Mouse (Mus musculus) liver, postnatal 0 days (tissue): ENCODE measurements around the gene Ift88. TPM values are rescaled to one million over a fixed set of nuclear protein-coding genes. Genes with fewer than 3 reads are reported as not detected.

Source experiments
- ATAC-seq: fragments of 200-750 bp; cut with Nextera tagmentation; 2 replicates; pipeline ENCODE4 v1.8.0; 2017; ENCODE audit warnings: mild to moderate bottlenecking, moderate library complexity
- DNase-seq: peaks from one replicate; pipeline ENCODE4 v3.0.0-alpha.2; 2016
- H3K27ac ChIP-seq: fragments of 300-500 bp; sonication (generic); 2 replicates; pipeline ENCODE4 v1.5.1; 2014; ENCODE audit warnings: antibody characterized with exemption, moderate library complexity, mild to moderate bottlenecking, low read depth
- H3K27me3 ChIP-seq: fragments of 300-500 bp; sonication (generic); 2 replicates; pipeline ENCODE4 v1.6.1; 2014; ENCODE audit warnings: low read length, control low read depth, mixed read lengths; ENCODE audit not compliant: insufficient read depth
- H3K36me3 ChIP-seq: fragments of 300-500 bp; sonication (generic); replicated peaks from 2 replicates; pipeline ENCODE4 v1.6.1; 2014; ENCODE audit warnings: mild to moderate bottlenecking, control low read depth, low read length, moderate library complexity, mixed read lengths; ENCODE audit not compliant: insufficient read depth
- H3K4me1 ChIP-seq: fragments of 300-500 bp; sonication (generic); 2 replicates; pipeline ENCODE4 v1.6.1; 2014; ENCODE audit warnings: antibody characterized with exemption, mild to moderate bottlenecking, control low read depth; ENCODE audit not compliant: insufficient read depth
- H3K4me2 ChIP-seq: fragments of 300-500 bp; sonication (generic); 2 replicates; pipeline ENCODE4 v1.6.1; 2014; ENCODE audit warnings: low read depth, mild to moderate bottlenecking, low read length, moderate library complexity, mixed read lengths
- H3K4me3 ChIP-seq: fragments of 300-500 bp; sonication (generic); 2 replicates; pipeline ENCODE4 v1.5.1; 2014; ENCODE audit warnings: low read depth, low read length
- H3K9ac ChIP-seq: fragments of 300-500 bp; sonication (generic); replicated peaks from 2 replicates; pipeline ENCODE4 v1.6.1; 2014; ENCODE audit warnings: mild to moderate bottlenecking, moderate library complexity
- H3K9me3 ChIP-seq: fragments of 300-500 bp; sonication (generic); 2 replicates; pipeline ENCODE4 v1.6.1; 2016; ENCODE audit warnings: mild to moderate bottlenecking, control low read depth, low read length, mixed read lengths
- CTCF ChIP-seq: sonication (generic); IDR thresholded peaks from 2 replicates; pipeline ENCODE4 v1.5.1; 2016; ENCODE audit warnings: antibody characterized with exemption, low read depth
- EP300 ChIP-seq: IDR thresholded peaks from 2 replicates; pipeline ENCODE4 v1.6.1; 2016; ENCODE audit warnings: antibody characterized with exemption, low read depth, mild to moderate bottlenecking
- WGBS: fragments of 180-500 bp; shearing (Covaris S2); extraction: QIAGEN DNeasy Blood & Tissue Kit; methylation state at CpG from one replicate; pipeline ENCODE4 v1.1.7; 2014; ENCODE audit not compliant: insufficient replicate concordance; 5-methylcytosine and 5-hydroxymethylcytosine counted together
- polyA plus RNA-seq: library from polyadenylated mRNA; unstranded; fragments of >200 nt; fragmentation: Nextera tagmentation; extraction: Ambion mirVana; gene quantifications from 2 replicates; pipeline ENCODE4 v1.2.1, GENCODE M21; 2015

The Ift88 gene
- polyA plus RNA-seq, 1 experiment from 2014 or later, result 2.4 TPM

- Histone ChIP-seq H3K27ac (no peak overlapping the region), H3K36me3 (no peaks in the 10 kb centered on the region), H3K4me1 (no peaks in the 10 kb centered on the region), H3K9me3 (no peaks in the 10 kb centered on the region), H3K9ac (no peak overlapping the region), H3K27me3 (no peaks in the 10 kb centered on the region), H3K4me2 (no peak overlapping the region), H3K4me3 (no peak overlapping the region)
- ATAC-seq (no peak), DNase-seq (no peak)
- TF ChIP-seq CTCF, result no peak
- no peak for TF ChIP-seq EP300
- 78% methylated on average over 6 of the region's 6 CpGs for WGBS
These were observed 91.4 kb downstream of the Ift88 start for GRCm38 (mm10) chr14:57515156-57515762.

GRCm38 (mm10) chr14:57517001-57517400 lies 93.1 kb downstream of the Ift88 start:
- H3K27me3 ChIP-seq, result no peaks in the 10 kb centered on the region
- TF ChIP-seq EP300, result no peak
- no peak for TF ChIP-seq CTCF
- H3K36me3 ChIP-seq, result no peaks in the 10 kb centered on the region
- WGBS, result 83% methylated on average over 7 of the region's 7 CpGs
- no peak overlapping the region for H3K4me3 ChIP-seq
- H3K4me2 ChIP-seq, result no peak overlapping the region
- no peak overlapping the region for H3K9ac ChIP-seq
- H3K4me1 ChIP-seq, result no peaks in the 10 kb centered on the region
- no peaks in the 10 kb centered on the region for H3K9me3 ChIP-seq
- H3K27ac ChIP-seq, result no peak overlapping the region
- DNase-seq (no peak), ATAC-seq (no peak)

GRCm38 (mm10) chr14:57523762-57524161 lies 99.9 kb downstream of the Ift88 start:
- H3K9ac ChIP-seq, result no peak overlapping the region
- peaks cover 33% of the 10 kb centered on the region for H3K27me3 ChIP-seq
- no peak overlapping the region for H3K4me3 ChIP-seq
- 82% methylated on average over 9 of the region's 9 CpGs for WGBS
- TF ChIP-seq EP300, result no peak
- TF ChIP-seq CTCF, result no peak
- peaks cover 9% of the 10 kb centered on the region for H3K4me1 ChIP-seq
- H3K36me3 ChIP-seq, result no peaks in the 10 kb centered on the region
- no peak overlapping the region for H3K4me2 ChIP-seq
- no peak overlapping the region for H3K27ac ChIP-seq
- H3K9me3 ChIP-seq, result no peaks in the 10 kb centered on the region
- ATAC-seq (no peak), DNase-seq (no peak)

GRCm38 (mm10) chr14:57524671-57525387 lies 101.0 kb downstream of the Ift88 start, which contains the start of gene Il17d:
Gene Il17d (plus strand): TSS chr14:57524777.
- ATAC-seq (no peak; the same call in 1 of the 2 replicates), DNase-seq (peak; percentile 26)
- Histone ChIP-seq H3K4me2 (peak within 1 kb of the TSS; percentile 95), H3K4me1 (peaks cover 13% of the 10 kb centered on the region), H3K27ac (no peak within 1 kb of the TSS), H3K9me3 (no peaks in the 10 kb centered on the region), H3K9ac (peak within 1 kb of the TSS; percentile 52), H3K27me3 (peaks cover 33% of the 10 kb centered on the region), H3K4me3 (peak within 1 kb of the TSS; percentile 64), H3K36me3 (no peaks in the 10 kb centered on the region)
- WGBS, result 2% methylated on average over 74 of the region's 104 CpGs
- TF ChIP-seq EP300, result no peak
- TF ChIP-seq CTCF, result no peak

- Histone ChIP-seq H3K4me2 (peak overlapping the region; percentile 95), H3K9me3 (no peaks in the 10 kb centered on the region), H3K4me3 (peak overlapping the region; percentile 64), H3K9ac (peak overlapping the region; percentile 52; the same call in 1 of the 2 replicates), H3K4me1 (peaks cover 13% of the 10 kb centered on the region), H3K27me3 (peaks cover 33% of the 10 kb centered on the region), H3K36me3 (no peaks in the 10 kb centered on the region), H3K27ac (no peak overlapping the region)
- ATAC-seq (peak; percentile 89), DNase-seq (peak; percentile 78)
- WGBS, result 1% methylated on average over 47 of the region's 60 CpGs
- TF ChIP-seq CTCF, result no peak
- TF ChIP-seq EP300, result no peak
These were observed 101.7 kb downstream of the Ift88 start for GRCm38 (mm10) chr14:57525388-57526049.

- 0 out of 2 replicates have a peak, but pooled peaks have one; percentile 2 for ATAC-seq
These were observed 102.3 kb downstream of the Ift88 start for GRCm38 (mm10) chr14:57526050-57526623.

More at GRCm38 (mm10) chr14:57526050-57526623, 102.3 kb downstream of the Ift88 start:
- no peak overlapping the region for H3K9ac ChIP-seq
- no peaks in the 10 kb centered on the region for H3K36me3 ChIP-seq
- TF ChIP-seq CTCF, result no peak
- no peak for TF ChIP-seq EP300
- DNase-seq, result no peak
- H3K4me3 ChIP-seq, result peak overlapping the region; percentile 64; the same call in 1 of the 2 replicates
- H3K4me2 ChIP-seq, result peak overlapping the region; percentile 95
- H3K4me1 ChIP-seq, result peaks cover 13% of the 10 kb centered on the region
- no peak overlapping the region for H3K27ac ChIP-seq
- peaks cover 33% of the 10 kb centered on the region for H3K27me3 ChIP-seq
- 44% methylated on average over 10 of the region's 10 CpGs for WGBS
- no peaks in the 10 kb centered on the region for H3K9me3 ChIP-seq
